Mouse (Mus musculus) natural killer cell, adult 2 months (primary cell): Measurements from ENCODE around the gene Nav2.
A peak's percentile ranks its signal among the peaks of the same experiment; 100 is the strongest.

ENCODE experiments used
- DNase-seq, 2 experiments: peaks; one replicate each; pipeline ENCODE4 v3.0.0; 2022; ENCODE audit warnings: low spot score in 2 of 2

Gene Nav2

DNA sequence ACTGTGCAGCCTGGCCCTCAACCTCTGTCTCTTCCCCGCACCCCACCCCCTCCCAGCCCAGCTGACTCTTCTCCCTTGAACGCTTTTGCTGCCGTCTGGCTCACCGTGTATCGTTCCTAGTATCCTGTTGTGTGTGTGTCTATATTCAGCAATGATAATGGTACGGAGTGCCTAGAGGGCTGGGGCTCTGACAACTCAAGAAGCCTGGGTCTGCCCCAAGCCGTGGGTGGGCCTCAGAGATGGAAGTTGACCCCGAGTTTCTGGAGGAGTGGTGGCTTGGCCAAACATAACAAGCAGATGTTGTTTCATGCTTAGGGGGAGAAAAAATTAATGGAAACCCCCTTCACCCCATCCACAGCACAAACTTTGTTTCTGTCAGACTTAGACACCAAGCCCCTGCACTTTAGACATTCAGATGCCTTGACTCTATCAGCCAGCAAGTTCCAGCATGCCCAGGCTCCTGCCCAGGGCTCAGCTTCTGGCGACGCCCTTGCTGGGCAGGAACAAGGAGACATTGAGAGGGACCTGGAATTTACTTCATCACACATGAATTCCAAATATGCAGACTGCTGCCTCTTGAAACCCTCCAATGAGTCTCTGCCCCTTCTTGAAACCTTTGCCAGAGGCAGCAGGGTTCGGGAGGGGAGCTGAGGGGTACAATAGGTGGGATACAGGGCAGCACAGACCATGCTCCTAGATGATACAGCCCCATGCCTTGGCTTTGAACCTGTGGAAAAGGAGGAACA, 644.9 kb downstream of the Nav2 start:
- DNase-seq, result no peak

DNA sequence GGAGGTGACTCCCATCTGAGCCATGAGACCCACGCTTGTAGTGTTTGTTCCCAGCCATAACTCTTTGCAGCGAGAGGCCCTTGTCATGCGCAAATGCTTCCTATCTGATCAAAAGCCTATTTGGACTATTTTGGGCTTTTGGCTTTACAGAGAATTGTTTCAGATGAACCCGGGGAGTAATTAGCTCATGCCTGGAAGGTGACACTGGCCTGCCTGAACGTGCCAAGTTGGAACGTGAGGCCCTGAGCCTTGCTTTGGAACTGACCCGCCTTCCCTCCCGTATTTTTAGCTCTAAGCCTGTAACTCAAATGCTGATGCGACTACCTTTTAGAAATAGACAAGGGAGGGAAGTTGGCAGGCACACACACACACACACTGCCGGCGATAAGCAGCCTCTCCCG, 649.7 kb downstream of the Nav2 start:
- DNase-seq, result no peak

DNA sequence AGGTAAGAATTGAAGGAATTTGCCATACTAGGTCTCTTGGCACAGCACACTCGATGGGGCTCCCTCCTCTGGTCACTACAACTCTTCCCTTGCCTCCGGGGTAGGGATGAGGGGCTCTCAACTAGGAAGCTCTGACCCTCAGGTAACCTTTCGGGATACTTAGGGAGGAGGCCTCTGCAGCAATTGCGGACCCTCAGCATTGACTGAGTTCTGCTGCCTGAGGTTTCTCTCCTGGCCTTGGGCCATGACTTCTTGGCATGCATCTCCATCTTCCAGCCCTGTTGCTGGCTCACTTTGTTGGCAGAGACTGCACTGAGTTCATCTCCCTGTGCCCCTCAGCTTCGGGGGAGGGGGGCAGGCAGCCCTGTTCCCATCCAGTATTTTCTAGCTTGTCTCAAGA, 650.4 kb downstream of the Nav2 start:
- DNase-seq, result no peak

DNA sequence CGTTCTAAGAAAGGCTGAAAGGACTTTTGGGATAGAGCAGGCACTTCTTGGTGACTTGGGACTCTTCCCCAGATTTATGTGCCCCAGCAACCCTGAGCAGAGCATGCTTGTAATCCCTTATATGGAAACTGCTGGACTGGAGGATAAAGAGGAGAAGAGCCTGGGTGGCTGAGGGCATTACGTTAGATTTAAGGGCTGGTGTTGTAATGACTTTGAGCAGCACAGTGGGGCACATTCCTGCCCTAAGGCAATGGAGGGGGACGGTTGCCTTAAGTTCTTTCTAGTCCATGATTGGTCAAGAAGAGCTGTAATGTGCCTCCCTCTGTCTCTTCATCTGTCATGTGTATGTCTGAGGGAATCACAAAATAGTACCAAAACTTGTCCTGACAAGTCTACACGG, 651.5 kb downstream of the Nav2 start:
- no peak for DNase-seq

DNA sequence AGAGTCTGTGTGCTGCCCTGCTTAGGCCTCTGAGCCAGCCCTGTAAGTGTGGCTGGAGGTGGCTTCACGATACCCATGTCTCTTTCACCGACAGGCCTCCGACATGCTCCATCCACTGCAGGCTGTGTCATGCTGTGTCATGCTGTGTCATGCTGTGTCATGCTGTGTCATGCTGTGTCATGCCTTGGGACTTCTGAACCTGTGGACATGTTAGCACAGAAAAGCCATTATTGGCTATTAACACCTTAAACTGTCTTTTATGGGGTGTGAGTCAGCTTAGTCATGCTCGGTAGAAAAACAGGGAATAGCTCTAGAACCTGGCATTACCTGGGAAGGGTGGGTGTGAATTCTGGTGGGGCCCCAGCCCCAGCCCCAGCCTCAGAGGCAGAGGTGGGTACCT, 653.9 kb downstream of the Nav2 start:
- no peak for DNase-seq

DNA sequence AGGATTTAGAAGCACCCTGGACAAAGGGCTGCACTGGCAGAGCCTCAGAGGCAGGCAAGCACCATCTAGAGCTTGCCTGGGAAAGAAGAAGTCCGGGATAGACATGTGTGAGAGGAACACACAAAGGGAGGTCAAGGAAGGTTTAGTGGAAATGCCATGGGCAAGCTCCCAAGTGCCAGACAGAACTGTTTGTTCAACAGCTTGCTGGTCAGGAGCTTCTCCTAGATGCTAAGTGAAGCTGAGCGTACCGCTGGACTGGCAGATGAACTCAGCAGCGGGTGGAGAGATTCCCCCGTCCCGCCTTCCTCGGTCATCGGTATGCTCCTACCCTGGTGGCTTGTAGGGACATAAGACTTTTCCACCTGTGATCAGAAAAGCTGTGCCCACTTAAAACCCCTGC, 654.3 kb downstream of the Nav2 start:
- DNase-seq, result no peak

DNA sequence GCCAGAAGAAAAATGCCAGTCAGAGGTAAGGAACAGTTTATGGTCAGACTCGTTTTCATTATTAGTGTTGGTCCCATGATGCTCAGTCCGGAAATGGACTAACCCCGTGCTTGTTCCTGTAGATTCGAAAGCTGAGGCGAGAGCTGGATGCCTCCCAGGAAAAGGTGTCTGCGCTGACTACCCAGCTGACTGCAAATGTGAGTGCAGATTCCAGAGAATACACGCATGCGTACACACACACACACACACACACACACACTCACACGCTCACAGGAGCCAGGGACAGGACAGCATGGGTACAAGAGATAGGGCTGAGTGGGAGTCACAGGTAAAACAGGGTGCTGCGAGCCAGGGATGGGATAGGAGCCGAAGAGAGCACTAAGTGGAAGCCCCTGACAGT, 656.6 kb downstream of the Nav2 start:
- DNase-seq, result no peak

DNA sequence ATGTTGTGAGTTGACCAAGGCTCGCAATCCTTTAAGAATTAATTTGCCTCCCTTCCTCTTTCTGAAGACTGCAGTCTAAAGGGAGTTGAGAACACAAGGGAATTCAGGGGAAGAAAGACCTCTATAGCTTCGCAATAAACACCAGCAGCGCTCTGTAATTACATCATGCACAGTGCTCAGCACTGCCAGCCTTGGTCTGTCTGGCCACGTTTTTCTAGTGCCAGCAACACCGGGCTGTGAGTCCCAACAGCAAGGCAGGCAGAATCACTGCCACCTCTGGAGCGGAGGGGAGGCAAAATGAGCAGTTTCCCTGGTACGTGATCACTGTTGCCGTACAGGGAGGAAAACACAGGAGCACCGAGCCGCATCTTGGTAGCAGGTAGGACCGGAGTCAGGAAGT, 657.3 kb downstream of the Nav2 start:
- DNase-seq, result no peak

DNA sequence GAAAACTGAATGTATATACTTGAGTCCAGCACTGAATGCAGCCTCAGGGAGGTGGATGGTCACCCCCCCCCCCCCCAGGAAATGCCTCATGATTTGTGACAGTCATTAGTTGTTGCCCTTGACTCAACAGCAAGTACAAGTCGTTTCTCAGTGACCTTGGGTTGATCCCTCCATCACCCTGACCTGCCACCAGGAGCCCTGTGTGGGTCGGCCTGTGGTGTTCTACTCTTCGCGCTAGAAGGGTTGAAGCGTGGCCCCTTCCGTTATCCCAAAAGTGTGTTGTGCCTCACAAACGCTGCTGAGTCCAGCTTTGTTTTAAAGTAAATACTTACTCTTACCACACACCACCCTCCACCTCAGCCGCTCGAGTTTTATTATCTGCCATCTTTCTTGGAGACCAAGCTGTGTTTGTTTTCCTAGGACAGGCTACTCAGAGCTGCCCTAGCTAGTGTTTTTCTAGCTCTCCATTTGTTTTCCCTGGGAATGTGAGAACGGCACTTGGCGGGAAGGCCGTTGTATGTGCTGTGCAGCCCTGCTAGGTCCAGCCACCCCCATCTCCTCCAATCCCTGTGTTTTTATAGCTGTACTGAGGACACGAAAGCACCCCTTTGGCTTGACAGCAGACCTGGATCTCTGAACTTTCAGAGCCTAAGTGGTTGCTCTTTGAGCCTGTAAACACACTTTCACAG, 659.0 kb downstream of the Nav2 start:
- DNase-seq, result no peak

DNA sequence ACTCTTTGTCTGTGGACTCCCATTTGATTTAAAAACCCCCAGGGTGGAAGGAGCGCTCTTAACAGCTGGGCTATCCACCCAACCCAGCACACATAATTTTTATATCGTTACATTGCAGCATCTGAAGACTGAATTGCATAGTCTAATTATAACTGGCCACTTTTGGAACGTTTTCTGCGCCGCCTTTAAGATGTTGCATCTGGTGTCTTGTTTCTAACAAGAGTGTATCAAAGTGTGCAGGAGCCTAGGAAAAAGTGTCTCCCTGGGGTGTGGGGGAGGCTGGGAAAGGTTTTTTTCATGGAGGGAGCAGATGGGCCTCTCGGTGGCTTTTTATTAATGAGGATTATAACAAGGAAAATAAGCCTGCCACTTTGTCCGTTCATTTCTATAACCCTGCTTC, 661.1 kb downstream of the Nav2 start:
- DNase-seq, result no peak

DNA sequence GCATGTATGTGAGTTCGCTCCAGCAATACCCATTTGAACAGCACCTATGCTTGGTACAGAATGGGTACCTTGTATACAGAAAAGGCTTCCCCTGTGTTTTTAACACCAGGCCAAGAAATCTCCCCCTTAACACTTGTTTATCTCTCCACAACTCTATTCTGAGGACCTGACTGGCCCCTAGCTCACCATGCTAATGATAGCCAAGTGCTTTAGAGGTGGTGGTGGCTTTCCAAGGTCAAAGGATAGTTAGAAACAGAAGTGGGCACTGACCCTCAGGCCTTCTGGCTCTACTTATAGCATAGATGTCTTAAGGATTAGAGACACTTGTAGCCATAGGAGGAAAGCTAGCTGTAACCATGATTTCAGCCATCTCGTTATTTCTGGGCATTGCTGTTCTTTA, 663.1 kb downstream of the Nav2 start:
- no peak for DNase-seq

DNA sequence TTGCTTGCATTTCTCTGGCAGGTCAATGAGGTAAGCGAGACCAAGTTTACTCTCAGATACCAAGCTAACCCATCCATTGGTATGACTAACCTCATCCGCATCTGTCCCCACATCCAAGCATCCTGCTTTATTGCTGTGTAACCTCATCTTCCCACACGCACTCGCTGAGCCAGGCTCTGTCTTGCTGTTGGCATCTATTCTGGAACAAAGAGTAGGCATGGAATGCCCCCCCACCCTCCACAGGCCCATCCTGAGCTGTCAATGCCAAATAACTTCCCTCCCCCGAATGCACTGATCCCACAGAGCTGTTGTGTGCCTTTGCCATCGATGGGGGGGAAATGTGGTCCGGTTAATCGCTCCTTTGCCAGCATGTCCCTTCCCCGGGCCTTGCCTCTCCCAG, 666.7 kb downstream of the Nav2 start:
- DNase-seq, result no peak

DNA sequence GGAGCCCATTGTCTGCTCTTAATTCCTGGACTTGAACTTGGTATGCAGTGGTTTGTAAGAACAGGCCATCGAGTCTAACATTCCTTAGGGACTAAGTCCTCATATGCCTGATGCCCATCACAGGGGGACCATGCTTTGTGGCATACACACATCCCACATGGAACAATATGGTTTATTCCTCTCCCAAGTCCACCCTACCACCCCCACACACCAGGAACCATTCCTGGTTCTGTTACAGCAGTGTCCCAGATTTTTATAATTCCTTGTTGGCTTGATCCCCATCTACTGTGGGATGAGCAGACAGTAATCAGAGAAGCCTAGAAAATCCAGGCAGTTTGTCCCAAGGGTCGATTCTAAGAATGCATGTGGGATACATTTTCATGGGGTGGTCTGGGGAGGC, 668.6 kb downstream of the Nav2 start:
- no peak for DNase-seq

DNA sequence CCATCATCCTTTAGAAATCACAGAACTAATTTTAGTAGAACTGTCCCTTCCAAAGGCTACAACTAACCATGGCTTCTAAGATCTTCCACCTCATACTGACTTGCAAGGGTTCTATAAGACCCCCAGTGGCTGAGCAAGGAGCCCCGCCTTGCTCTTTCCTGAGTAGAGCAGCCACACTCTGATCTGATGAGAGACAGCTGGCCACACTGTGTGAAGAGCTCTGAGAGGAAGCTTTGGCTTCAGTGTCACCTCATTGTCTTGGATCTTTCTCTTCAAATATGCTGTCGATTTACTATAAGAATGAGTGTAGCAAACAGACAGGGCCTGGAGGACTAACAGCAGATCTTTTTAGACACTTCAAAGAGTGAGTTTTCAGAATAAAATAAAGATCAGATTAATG, 673.4 kb downstream of the Nav2 start:
- no peak for DNase-seq

DNA sequence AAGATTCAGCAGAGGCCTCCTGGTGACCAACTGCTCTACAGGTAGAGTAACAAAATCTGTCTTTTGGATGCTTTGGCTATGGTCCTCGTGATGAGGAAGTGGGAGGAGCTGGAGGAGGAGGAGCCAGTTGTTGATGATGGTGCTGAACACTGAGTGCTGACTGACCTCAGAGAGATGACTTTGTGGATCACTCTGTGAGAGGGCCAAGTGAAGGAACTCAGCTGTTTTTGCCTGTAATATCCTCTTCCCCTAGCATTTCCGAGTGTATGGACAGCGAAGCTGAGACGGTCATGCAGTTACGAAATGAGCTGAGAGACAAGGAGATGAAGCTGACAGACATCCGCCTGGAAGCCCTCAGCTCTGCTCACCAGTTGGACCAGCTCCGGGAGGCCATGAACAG, 674.0 kb downstream of the Nav2 start:
- DNase-seq, result no peak

DNA sequence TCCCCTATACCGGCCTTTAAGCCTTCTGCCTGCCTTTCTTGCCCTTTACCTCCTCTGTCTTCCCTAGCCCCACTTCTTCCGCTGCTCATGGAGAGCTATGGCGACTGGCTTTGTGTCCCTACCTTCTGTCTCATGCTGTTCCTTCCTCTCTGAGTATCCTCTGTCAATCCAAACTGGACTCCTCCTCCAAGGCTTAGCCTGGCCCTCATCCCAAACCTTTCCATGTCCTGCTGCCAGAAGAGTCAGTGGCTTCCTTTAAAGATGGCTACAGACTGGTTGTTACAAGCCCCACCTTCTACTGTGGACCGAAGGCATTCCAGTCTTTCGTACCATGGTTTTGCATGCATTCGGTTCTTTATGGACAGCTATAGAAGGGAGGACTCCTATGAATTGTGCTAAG, 674.7 kb downstream of the Nav2 start:
- no peak for DNase-seq

DNA sequence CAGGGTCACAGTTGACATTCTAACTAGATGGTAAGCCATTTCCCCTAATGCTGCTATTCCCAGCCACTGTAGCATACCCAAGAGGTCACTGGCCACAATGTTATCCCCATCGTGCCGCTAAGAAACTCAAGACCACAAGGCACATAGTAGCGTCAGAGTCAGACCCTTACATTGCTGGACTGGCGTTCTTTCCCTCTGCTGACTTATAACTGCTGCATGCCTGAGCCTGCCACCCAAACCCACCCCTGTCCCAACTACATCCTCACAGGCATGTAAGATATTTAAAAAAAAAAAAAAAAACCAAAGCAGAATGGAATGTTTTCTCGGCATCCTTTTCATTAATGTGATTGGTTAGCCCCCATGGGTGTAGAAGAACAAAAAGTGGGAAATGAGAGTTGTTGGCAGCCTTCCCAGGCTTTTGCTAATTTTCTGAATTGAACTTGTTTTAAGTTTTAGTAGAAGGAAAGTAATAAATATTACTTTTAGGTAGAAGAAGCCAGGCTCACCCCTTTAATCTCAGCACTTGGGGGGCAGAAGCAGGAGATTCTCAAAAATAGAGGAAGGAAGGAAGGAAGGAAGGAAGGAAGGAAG, 678.1 kb downstream of the Nav2 start:
- DNase-seq, result no peak

DNA sequence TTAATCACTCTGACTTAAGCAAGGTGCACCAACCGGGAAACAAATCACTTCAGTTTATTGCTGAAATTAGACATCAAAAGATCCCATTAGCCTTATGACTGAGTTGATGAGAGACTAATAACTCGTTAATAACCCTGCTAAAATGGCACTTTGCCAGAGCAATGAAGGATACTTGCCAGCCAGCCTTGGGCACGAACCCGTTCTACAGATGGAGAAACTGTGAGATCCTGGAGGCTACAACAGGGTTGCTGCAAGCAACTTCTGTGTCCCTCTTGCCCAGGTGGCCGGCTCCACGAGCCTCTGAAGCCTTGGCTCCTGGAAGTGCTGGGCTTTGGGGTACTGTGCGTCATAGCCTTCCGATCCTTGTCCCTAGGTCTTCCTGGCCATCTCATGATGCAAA, 681.1 kb downstream of the Nav2 start:
- no peak for DNase-seq

DNA sequence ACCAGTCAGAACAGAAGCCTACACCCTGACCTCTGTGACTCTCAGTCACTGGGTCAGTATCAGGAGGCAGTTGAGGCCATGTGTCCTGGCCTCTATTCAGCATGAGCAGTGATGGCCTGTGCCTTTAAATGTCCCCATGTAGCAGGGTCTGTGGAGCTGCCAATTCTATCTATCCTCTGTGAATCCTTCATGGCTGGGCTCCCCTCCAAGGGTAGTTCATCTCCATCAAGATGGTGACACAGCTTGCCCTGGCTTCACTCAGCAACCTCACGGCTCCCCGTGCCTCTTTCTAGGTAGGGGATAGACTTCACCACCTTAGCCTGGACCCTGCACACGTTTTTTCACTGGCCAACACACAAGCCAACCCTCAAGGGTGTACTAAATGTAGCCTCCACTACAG, 689.3 kb downstream of the Nav2 start:
- no peak for DNase-seq

DNA sequence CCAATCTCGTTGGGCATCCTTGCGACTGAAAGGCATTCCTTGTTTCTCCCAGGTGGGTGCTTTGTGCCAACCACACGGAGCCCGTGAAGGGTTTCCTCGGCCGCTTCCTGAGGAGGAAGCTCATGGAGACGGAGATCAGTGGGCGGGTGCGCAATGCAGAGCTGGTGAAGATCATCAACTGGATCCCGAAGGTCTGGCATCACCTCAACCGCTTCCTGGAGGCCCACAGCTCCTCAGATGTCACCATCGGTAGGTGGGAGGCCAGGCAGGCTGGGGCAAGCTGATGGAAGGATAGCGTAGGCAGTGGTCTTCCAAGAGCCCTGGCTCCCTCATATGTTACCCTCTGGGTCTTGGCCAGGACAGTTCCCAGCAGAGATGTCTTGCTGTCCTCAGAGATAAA, 689.7 kb downstream of the Nav2 start:
- DNase-seq, result no peak

DNA sequence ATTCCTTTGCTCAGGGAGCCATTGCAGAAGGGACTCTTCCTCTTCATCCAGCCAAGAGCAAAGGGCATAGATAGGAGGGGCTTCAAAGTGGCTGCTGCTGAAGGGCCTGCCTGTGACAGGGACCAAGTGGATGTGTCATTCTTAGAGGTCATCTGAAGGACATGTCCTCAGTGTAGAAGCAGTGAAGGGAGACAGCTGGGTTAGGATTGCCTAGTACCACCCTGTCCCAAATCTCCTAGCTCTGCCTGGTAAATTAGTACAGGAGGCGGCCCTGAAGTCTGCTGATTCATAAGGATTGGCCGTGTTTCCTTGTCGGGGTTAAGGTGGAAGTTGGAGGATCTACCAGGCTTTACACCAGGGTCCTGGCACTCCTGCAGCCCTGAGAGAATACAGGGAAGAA, 691.4 kb downstream of the Nav2 start:
- DNase-seq, result no peak

DNA sequence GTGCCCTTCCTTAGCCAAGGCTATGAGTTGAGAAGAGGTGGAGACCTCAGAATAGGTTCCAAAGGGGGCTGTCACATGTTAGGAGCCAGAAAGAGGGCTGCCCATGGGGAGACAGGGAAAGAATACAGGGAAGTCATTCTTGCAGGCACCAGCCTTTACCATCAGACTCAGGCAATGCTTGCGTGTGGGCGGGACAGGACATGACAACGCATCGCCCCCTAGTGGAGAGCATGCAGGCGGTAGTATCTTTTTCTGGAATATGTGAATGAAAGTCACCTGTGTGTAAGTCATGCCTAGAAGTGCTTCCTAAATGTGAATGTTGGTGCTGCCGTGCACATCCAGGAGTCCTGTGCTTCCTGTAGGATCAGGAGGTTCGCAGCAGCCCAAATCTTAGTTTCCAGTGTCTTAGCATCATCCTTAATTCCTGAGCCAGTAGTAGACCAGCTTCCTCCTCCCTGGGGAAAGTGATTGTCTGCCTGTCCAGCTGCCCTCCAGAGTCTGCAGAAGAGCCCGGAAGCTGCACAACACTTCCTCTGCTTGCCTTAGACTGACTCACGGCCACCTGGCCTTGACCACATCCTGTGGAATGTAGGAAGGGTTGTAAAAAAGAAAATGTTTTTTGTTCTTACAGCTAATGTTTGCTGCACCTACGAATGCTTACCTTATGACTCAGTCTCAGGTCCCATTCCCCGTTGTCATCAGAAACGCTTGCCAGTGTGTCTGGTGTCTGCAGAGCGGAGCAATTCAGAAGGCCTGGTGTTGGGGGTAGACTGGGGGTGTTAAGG, 692.9 kb downstream of the Nav2 start:
- peak; percentile 56 to 65 for DNase-seq

DNA sequence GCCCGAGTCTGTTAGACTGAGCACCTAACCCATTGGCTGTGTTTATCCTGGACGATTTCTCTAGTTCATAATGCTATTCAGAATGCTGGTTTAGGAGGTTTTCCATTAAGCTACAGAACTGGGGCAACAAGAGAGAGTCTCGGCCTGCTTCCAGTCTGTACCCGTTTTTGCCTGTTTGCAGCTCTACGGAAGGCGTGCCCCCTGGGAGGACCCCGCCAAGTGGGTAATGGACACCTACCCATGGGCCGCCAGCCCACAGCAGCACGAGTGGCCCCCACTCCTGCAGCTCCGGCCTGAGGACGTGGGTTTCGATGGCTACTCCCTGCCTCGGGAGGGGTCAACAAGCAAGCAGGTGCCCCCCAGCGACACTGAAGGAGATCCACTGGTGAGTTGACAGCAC, 695.7 kb downstream of the Nav2 start:
- no peak for DNase-seq
